Mouse (Mus musculus): ENCODE data around the gene Cdh20. TPM values are rescaled to one million over a fixed set of nuclear protein-coding genes. Genes with fewer than 3 reads are reported as not detected.

Cdh20 gene
- 0.04 and 0.06 TPM in 2 replicates for polyA plus RNA-seq (2015; fragmentation: Nextera tagmentation; extraction: Ambion mirVana)

DNA sequence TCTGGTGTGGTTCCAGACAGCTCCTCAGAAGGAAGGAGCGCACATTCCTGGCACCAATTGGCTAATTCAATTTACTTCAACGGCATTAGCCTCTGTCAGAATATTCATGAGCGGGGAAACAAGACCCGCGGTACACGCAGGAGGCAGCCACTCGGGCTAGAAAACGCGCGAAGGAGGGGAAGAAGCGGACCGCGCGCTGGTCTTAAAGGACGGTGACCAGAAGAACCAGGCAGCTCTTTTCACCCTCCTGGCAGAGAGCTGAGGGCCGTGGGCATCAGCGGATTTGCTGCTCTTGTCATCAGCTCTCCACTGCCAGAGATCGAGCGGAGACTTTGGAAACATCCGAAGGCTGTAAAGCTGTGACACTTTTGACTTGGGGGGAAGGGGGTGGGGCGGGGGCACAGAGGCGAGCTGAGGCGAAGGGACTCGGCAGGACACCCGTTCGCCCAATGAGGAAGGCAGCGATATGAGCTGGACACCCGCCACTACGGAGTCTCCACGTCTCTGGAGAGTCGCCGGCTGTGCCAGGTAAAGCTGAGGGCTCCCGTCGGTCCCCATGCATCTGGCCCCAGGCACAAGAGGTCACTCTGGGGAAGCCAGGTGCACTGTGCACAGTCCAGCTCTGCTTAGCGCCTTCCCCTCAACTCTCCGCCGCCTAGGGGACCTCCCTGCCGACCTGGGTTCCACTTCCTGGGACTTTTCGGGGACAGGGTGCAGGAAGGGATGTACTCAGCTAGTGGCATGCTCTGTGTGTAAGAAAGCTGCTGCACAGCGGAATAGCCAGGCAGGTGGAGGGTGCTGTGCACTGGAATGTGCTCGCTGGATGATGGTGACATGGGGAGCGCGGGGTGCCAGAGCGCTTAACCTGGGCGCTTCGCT is at the start of gene Cdh20:
Cdh20 (plus strand) TSS at position 159 of the 879 bp plus-strand sequence.

